Mouse (Mus musculus) layer of hippocampus, adult 8-10 months (tissue): ENCODE data around the gene Gm20850. TPM values are rescaled to one million over a fixed set of nuclear protein-coding genes. Genes with fewer than 3 reads are reported as not detected.
"Not testable (repeated sequence)": the region's sequence is repeated elsewhere in the genome, so short reads cannot be mapped to it uniquely, and the experiment has no call there.

Experiments
- DNase-seq, 2 experiments: peaks; one replicate each; pipeline ENCODE4 v3.0.0; 2022; ENCODE audit warnings: low spot score in 2 of 2
- total RNA-seq, 4 experiments: library from RNA; stranded (reverse); gene quantifications; 2 replicates each; pipeline ENCODE4 v1.2.4; 2022

Gene Gm20850
- not detected for total RNA-seq

- not testable (repeated sequence) for DNase-seq
Measured at GRCm38 (mm10) chrY:75715022-75715421, at the start of gene Gm20850. TSS of gene Gm20850 (plus strand) at chrY:75715322.
